Mouse (Mus musculus) neural tube, embryonic 14.5 days (tissue): Measurements from ENCODE around the gene Tmtc1. TPM values are rescaled to one million over a fixed set of nuclear protein-coding genes. Genes with fewer than 3 reads are reported as not detected.
A peak's percentile ranks its signal among the peaks of the same experiment; 100 is the strongest.

ENCODE experiments used
- ATAC-seq: fragments of 200-750 bp; cut with Nextera tagmentation; 2 replicates; pipeline ENCODE4 v1.8.0; 2017; ENCODE audit warnings: low read depth, mild to moderate bottlenecking, moderate TSS enrichment, moderate library complexity
- H3K27ac ChIP-seq: fragments of 300-500 bp; sonication (generic); 2 replicates; pipeline ENCODE4 v1.5.1; 2014; ENCODE audit warnings: low read depth, mild to moderate bottlenecking, control low read depth, low read length, moderate library complexity, mixed read lengths
- H3K27me3 ChIP-seq: fragments of 300-500 bp; sonication (generic); 2 replicates; pipeline ENCODE4 v1.6.1; 2014; ENCODE audit warnings: low read length; ENCODE audit not compliant: control insufficient read depth, insufficient read depth
- H3K36me3 ChIP-seq: fragments of 300-500 bp; sonication (generic); 2 replicates; pipeline ENCODE4 v1.6.1; 2014; ENCODE audit warnings: low read length, mixed read lengths; ENCODE audit not compliant: control insufficient read depth, insufficient read depth
- H3K4me1 ChIP-seq: fragments of 300-500 bp; sonication (generic); 2 replicates; pipeline ENCODE4 v1.6.1; 2014; ENCODE audit warnings: low read length; ENCODE audit not compliant: control insufficient read depth, insufficient read depth
- H3K4me2 ChIP-seq: fragments of 300-500 bp; sonication (generic); 2 replicates; pipeline ENCODE4 v1.6.1; 2014; ENCODE audit warnings: mild to moderate bottlenecking, low read depth, low read length, control low read depth
- H3K4me3 ChIP-seq: fragments of 300-500 bp; sonication (generic); 2 replicates; pipeline ENCODE4 v1.5.1; 2014; ENCODE audit warnings: low read depth, low read length, control low read depth, mixed read lengths
- H3K9ac ChIP-seq: fragments of 300-500 bp; sonication (generic); replicated peaks from 2 replicates; pipeline ENCODE4 v1.6.1; 2014; ENCODE audit warnings: low read depth, mild to moderate bottlenecking, control low read depth, low read length, mixed read lengths
- H3K9me3 ChIP-seq: fragments of 300-500 bp; sonication (generic); 2 replicates; pipeline ENCODE4 v1.6.1; 2016; ENCODE audit warnings: low read length; ENCODE audit not compliant: control insufficient read depth
- WGBS: fragments of 180-500 bp; shearing (Covaris S2); extraction: QIAGEN DNeasy Blood & Tissue Kit; methylation state at CpG from one replicate; pipeline ENCODE4 v1.1.7; 2014; 5-methylcytosine and 5-hydroxymethylcytosine counted together
- polyA plus RNA-seq: library from polyadenylated mRNA; unstranded; fragments of >200 nt; fragmentation: Nextera tagmentation; extraction: Ambion mirVana; gene quantifications from 2 replicates; pipeline ENCODE4 v1.2.1, GENCODE M21; 2014

Gene Tmtc1
- polyA plus RNA-seq, 1 experiment from 2014 or later: 6.2 TPM

DNA sequence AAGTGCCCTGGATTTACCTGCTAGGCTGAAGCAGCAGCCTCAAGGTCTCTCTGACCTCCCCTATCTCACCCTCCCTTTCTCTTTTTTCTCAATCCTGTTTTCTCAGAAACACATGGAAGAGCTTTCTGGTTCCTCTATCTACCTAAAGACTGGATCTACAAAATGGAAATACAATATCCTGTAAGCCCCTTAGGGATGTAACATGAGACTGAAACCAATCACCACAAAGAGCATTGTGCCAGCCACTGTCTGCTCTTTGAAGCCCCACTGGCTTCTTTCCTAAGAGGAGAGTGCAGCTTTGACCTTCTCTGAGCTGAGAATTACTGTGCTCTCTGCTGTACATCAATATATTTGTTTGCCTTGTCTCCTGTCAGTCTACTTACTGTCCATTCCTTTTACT, 147.8 kb downstream of the Tmtc1 start:
- Histone ChIP-seq H3K9me3 (no peaks in the 10 kb centered on the region), H3K27me3 (no peaks in the 10 kb centered on the region), H3K27ac (no peak overlapping the region), H3K4me2 (no peak overlapping the region), H3K9ac (no peak overlapping the region), H3K36me3 (no peaks in the 10 kb centered on the region), H3K4me3 (no peak overlapping the region), H3K4me1 (no peaks in the 10 kb centered on the region)
- ATAC-seq: no peak

- no peak overlapping the region for H3K4me2 ChIP-seq
- no peak for ATAC-seq
- no peak overlapping the region for H3K27ac ChIP-seq
- no peaks in the 10 kb centered on the region for H3K9me3 ChIP-seq
- H3K9ac ChIP-seq: no peak overlapping the region
- 19% methylated on average over 4 of the region's 4 CpGs for WGBS
- H3K36me3 ChIP-seq: no peaks in the 10 kb centered on the region
- H3K4me3 ChIP-seq: no peak overlapping the region
- no peaks in the 10 kb centered on the region for H3K27me3 ChIP-seq
- no peaks in the 10 kb centered on the region for H3K4me1 ChIP-seq
These were observed 149.7 kb downstream of the Tmtc1 start for GRCm38 (mm10) chr6:148294506-148294905.

- H3K9ac ChIP-seq: no peak overlapping the region
- H3K4me2 ChIP-seq: no peak overlapping the region
- H3K4me1 ChIP-seq: no peaks in the 10 kb centered on the region
- no peaks in the 10 kb centered on the region for H3K27me3 ChIP-seq
- no peaks in the 10 kb centered on the region for H3K36me3 ChIP-seq
- no peak for ATAC-seq
- no peak overlapping the region for H3K4me3 ChIP-seq
- no peak overlapping the region for H3K27ac ChIP-seq
- H3K9me3 ChIP-seq: no peaks in the 10 kb centered on the region
These were observed 153.3 kb downstream of the Tmtc1 start for GRCm38 (mm10) chr6:148290865-148291264.

GRCm38 (mm10) chr6:148283224-148283881, 160.8 kb downstream of the Tmtc1 start:
- Histone ChIP-seq H3K27ac (no peak overlapping the region), H3K4me3 (no peak overlapping the region), H3K4me1 (no peaks in the 10 kb centered on the region), H3K9me3 (no peaks in the 10 kb centered on the region), H3K4me2 (no peak overlapping the region), H3K9ac (no peak overlapping the region), H3K36me3 (no peaks in the 10 kb centered on the region), H3K27me3 (no peaks in the 10 kb centered on the region)
- no peak for ATAC-seq
- 61% methylated on average over 4 of the region's 4 CpGs for WGBS

DNA sequence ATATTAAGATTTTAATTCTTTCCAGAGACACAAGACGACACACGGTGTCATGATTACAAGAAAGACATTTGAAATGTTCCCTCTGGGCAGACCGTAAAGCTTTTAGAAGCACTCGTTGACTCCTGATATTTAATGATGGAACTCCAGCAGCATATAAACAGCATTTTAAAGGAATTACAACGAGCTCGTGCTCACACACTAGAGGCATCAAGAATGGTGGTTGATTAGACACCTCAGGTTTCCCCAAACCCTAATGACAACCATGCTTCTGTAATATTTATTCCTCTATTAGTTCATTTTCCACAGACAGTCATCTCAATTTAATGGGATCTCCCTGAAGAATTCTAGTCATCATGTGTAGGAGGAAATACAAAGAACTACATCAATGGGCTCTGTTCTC, 164.9 kb downstream of the Tmtc1 start:
- no peaks in the 10 kb centered on the region for H3K36me3 ChIP-seq
- no peaks in the 10 kb centered on the region for H3K9me3 ChIP-seq
- no peaks in the 10 kb centered on the region for H3K4me1 ChIP-seq
- H3K27me3 ChIP-seq: no peaks in the 10 kb centered on the region
- no peak overlapping the region for H3K9ac ChIP-seq
- peak; percentile 75; the same call in 1 of the 2 replicates for ATAC-seq
- no peak overlapping the region for H3K4me3 ChIP-seq
- WGBS: 39% methylated on average over 6 of the region's 6 CpGs
- no peak overlapping the region for H3K4me2 ChIP-seq
- H3K27ac ChIP-seq: peak overlapping the region; percentile 8; the same call in 1 of the 2 replicates

- Histone ChIP-seq H3K4me1 (no peaks in the 10 kb centered on the region), H3K27ac (no peak overlapping the region), H3K4me3 (no peak overlapping the region), H3K36me3 (no peaks in the 10 kb centered on the region), H3K9me3 (no peaks in the 10 kb centered on the region), H3K27me3 (no peaks in the 10 kb centered on the region), H3K4me2 (no peak overlapping the region), H3K9ac (no peak overlapping the region)
- ATAC-seq: no peak
- 97% methylated on average over 1 of the region's 1 CpGs for WGBS
These were observed 167.8 kb downstream of the Tmtc1 start for GRCm38 (mm10) chr6:148276418-148276817.

DNA sequence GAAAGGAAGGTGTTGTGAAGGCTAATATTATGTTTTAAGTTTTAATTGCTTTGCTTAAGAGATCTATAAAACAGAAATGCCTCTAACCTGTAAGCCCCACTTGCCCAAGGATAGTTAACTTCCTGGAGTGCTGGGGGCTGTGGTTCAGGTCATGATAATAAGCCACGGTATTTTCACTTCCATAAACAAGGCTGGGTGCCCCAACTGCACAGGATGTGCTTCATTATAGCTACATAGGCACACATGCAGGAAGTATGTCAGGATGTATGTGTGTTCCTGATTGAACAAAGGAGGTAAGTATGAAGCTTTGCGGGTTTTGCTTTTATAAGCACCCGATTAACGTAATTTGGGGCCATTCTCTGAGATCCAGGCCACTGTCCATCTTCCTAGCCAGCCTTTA, 169.1 kb downstream of the Tmtc1 start:
- Histone ChIP-seq H3K27me3 (no peaks in the 10 kb centered on the region), H3K4me1 (no peaks in the 10 kb centered on the region), H3K9me3 (no peaks in the 10 kb centered on the region), H3K36me3 (no peaks in the 10 kb centered on the region), H3K9ac (no peak overlapping the region), H3K27ac (no peak overlapping the region), H3K4me2 (no peak overlapping the region), H3K4me3 (no peak overlapping the region)
- WGBS: 92% methylated on average over 4 of the region's 4 CpGs
- no peak for ATAC-seq

DNA sequence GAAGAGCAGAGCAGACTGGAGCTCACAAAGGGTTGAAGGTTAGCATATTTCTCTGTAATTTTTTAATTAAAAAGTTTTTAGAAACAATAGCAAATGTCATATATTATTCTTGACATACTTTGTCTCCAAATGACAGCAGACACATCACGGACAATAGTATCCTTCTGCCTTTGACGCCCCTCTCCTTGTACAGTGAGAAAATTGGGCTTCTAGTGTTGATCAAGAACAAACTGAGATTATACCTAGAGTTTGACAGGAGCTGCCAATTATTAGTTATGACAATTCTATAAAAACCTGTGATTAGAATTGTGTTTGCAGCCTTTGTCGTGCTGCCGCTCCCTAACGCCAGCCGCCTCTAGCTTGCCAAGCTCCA, 183.5 kb downstream of the Tmtc1 start:
- no peaks in the 10 kb centered on the region for H3K27me3 ChIP-seq
- H3K9ac ChIP-seq: no peak overlapping the region
- ATAC-seq: peak; percentile 33; the same call in 1 of the 2 replicates
- no peak overlapping the region for H3K4me2 ChIP-seq
- H3K4me1 ChIP-seq: no peaks in the 10 kb centered on the region
- no peaks in the 10 kb centered on the region for H3K9me3 ChIP-seq
- 82% methylated on average over 6 of the region's 6 CpGs for WGBS
- no peak overlapping the region for H3K4me3 ChIP-seq
- H3K36me3 ChIP-seq: no peaks in the 10 kb centered on the region
- H3K27ac ChIP-seq: peak overlapping the region; percentile 52

GRCm38 (mm10) chr6:148259979-148260728, 184.0 kb downstream of the Tmtc1 start:
- peak; percentile 78; the same call in 1 of the 2 replicates for ATAC-seq
- Histone ChIP-seq H3K4me3 (no peak overlapping the region), H3K4me2 (no peak overlapping the region), H3K36me3 (no peaks in the 10 kb centered on the region), H3K9me3 (no peaks in the 10 kb centered on the region), H3K9ac (no peak overlapping the region), H3K27ac (peak overlapping the region; percentile 52), H3K4me1 (no peaks in the 10 kb centered on the region), H3K27me3 (no peaks in the 10 kb centered on the region)
- WGBS: 47% methylated on average over 4 of the region's 4 CpGs
